Mouse (Mus musculus): ENCODE results near the gene A430089I19Rik.
"Not testable (repeated sequence)": the region's sequence is repeated elsewhere in the genome, so short reads cannot be mapped to it uniquely, and the experiment has no call there.

The A430089I19Rik gene

DNA sequence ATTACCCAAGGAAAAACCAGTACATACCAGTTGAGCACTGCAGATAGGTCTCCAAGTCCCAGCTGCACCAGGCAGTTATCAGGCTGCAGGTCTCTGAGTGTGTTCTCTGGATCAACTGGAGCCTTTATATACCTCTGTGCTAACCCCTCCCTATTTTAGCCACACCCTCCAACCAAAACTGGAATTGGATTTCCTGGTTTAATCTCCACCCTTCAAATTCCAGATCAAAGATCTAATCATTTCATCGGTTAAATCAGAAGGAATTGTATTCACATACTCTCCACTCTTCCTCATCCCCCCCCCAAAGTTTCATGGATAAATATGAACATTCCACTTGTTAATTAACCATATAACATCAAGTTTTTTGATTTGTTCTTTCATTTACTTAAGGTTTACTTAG is at the start of gene A430089I19Rik:
A430089I19Rik (minus strand) TSS at position 101 of the 400 bp plus-strand sequence.
- not testable (repeated sequence) for DNase-seq

DNA sequence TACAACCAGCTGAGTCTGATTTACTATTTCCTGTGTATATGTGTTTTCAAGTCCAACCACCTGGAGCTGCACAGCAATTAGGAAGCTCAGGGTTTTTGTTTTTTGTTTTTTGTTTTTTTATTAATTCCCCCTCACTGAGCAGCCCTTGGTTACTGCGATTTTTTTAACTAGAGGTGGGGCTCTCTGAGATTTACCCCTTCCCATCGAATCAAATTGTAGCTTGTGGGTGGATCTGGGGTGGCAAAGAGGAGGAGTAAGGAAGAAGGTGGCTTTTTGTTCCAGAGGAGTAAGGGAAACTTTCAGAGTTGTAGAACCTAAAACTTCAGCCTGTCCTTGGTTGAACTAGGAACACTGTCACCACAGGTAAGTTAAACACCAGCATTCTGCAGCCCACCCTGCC is 32.9 kb upstream of the A430089I19Rik start, which contains the start of gene AA792892:
AA792892 (plus strand) TSS at position 301 of the 400 bp plus-strand sequence.
- DNase-seq: not testable (repeated sequence)

DNA sequence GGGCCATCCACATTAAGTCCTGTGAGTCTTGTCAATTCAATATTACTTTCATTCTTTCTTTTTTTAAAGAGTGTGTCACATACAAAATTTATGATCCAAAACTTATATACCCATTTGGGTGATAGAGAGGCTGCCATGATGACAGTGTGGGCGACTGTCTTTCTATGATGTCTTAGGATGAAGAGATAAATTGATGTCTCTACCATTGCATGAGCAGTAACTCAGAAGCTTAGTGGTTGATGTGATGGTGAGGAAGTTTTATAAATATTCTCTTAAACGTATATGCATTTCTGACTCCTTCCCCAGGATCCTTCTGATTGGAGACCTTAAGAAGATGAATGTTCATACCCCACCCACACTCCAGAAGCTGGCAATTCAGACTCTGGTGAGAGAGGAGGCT is 7.5 kb upstream of the A430089I19Rik start, which contains the start of gene Gm6502:
Gm6502 (plus strand) TSS at position 301 of the 400 bp plus-strand sequence.
- DNase-seq: not testable (repeated sequence)
